Mouse (Mus musculus) layer of hippocampus, postnatal 25 days (tissue): ENCODE results near the gene Gm49661. TPM values are rescaled to one million over a fixed set of nuclear protein-coding genes. Genes with fewer than 3 reads are reported as not detected.

Source experiments
- DNase-seq, 2 experiments: peaks; one replicate each; pipeline ENCODE4 v3.0.0; 2022; ENCODE audit warnings: mixed read lengths in 2 of 2, low spot score in 1 of 2; ENCODE audit errors: extremely low spot score in 1 of 2
- total RNA-seq, 2 experiments: library from RNA; stranded (reverse); gene quantifications; 2 replicates each; pipeline ENCODE4 v1.2.3; 2021

The Gm49661 gene
- not detected for total RNA-seq

- peak; percentile 64 to 68 for DNase-seq
These were observed at the start of gene Gm49661, which contains the start of the genes Prdx2 and Rnaseh2a for GRCm38 (mm10) chr8:84969241-84970134. TSS of gene Gm49661 (minus strand) at chr8:84969433. TSS of gene Prdx2 (plus strand) at chr8:84969587. TSS of gene Rnaseh2a (minus strand) at chr8:84969767.

DNA sequence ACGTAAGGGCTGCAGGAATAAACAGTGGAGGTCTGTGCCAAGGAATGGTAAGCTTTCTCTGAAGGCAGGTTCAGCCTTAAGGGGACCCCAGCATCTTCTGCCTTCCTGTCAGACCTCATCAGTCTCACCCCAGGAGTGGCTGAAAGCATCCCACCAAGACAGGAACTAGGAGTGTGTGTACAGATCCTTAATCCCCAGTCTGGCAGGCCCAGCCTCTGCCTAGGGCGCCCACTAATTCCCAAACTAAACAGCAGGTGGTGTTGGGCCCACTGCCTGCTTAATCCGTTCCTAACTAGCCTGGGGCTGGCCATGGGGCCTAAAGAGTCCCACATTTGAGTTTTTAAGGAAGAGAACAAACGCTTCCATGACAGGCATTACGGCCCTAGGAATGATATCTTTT, 48.0 kb upstream of the Gm49661 start:
- DNase-seq = no peak

GRCm38 (mm10) chr8:85016724-85017123, 47.5 kb upstream of the Gm49661 start:
- no peak for DNase-seq

GRCm38 (mm10) chr8:85014431-85014830, 45.2 kb upstream of the Gm49661 start, which contains the start of gene Best2:
TSS of gene Best2 (minus strand) at chr8:85014531.
- DNase-seq = no peak

GRCm38 (mm10) chr8:85013230-85013840, 44.1 kb upstream of the Gm49661 start:
- peak; percentile 56 to 73 for DNase-seq

GRCm38 (mm10) chr8:85011242-85011641, 42.0 kb upstream of the Gm49661 start:
- DNase-seq = no peak

DNA sequence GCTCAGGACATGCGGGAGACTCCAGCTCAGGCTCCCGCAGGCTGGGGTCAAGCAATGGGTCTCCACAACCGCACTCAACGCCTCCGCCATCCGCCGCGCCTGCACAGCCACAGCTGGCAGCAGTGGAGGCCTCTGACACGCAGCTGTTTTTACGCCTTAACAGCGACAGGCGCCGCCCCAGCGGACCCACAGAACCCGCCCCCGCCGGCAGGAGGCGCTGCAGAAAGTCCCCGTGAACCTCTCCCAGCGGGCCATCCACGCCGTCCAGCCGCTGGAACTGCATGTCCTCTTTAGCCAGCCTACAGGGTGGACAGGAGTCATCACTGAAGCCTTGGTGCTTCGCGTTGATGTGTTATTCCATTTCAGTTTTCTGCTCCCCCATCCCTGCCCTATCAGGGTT, 38.5 kb upstream of the Gm49661 start:
- no peak for DNase-seq

DNA sequence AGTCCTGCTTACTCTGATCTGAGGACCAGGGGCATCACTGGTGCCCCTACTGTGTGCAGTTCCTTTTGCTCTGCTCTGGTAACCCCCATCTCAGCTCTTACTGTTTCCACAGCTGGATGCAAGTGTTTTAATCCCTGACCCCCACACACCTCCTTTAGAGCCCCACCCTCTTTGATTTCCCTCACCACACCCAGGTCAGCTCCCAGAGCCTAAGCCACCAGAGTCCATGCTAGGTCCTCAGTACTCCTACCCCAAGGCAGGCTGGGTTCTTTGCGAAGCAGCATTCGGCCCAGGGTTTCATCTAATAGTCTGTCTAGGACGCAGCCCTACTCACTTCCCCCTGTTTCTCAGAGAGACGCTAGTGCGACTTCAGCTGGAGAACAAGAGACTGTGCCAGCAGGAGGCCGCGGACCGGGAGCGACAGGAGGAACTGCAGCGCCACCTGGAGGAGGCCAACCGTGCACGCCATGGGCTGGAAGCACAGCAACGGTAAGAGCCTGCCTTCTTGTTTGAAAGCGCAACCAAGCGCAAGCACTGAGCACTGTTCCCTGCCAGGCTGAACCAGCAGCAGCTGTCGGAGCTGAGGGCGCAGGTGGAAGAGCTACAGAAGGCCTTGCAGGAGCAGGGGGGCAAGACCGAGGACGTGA, 28.5 kb upstream of the Gm49661 start:
- peak; percentile 82 to 98 for DNase-seq

DNA sequence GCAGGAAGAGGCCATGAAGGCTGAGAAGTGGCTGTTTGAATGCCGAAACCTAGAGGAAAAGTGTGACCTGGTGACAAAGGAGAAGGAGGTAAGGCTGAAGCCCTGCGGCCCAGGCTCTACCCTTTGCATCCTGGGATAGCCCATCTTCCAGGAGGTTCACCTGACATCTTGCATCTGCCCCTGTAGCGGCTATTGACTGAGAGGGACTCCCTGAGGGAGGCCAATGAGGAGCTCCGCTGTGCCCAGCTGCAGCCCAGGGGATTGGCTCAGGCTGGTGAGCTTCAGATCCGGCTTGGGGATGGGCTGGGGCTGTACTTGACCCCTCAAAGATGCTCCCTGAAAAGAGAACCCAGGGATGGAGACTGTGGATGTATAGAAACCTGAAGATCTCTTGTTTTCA, 27.7 kb upstream of the Gm49661 start:
- DNase-seq = no peak

- no peak for DNase-seq
These were observed 26.4 kb upstream of the Gm49661 start for GRCm38 (mm10) chr8:84995680-84996079.

GRCm38 (mm10) chr8:84994375-84994774, 25.1 kb upstream of the Gm49661 start:
- DNase-seq = no peak

DNA sequence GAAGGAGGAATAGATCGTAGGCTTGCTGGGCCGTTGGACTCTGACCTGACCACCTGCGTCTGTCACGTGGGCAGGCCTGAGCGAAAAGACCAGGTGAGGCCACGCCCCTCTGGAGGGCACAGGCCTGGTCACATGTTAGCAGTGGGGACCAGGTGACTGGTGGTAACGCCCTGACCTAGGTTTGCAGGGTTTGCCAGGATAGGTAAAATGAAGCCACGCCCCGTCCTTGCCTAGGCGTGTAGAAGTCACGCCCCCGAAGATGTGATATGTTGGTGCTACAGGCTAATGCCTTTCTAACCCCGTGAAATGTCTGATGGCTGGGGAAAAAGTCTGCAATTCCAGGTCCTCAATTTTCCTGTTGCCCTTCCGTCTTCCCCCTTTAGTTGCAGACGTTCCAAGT, 21.6 kb upstream of the Gm49661 start:
- DNase-seq = no peak

DNA sequence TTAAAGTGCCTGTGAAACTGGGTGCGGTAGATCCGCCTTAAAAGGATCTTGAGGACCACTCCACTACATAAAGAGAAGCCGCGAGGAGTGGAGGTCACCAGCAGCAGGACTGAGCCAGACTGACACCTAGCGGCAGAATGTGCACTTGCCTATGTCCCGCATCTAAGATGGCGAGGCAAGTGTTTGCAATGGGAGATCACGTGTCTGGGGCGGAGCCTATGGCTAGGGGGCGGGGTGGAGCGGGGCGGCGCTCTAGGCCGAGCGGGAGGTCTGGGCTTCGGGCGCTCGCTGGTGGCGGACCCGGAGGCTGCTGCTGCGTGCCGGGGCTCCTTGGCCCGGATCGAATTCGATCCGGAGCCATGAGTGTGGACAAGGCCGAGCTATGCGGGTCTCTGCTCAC, 21.1 kb upstream of the Gm49661 start, which contains the start of gene Hook2:
TSS of gene Hook2 (plus strand) at position 255 of the 400 bp plus-strand sequence.
- DNase-seq = peak; percentile 88 to 93

- peak; percentile 85 to 89 for DNase-seq
These were observed 20.6 kb upstream of the Gm49661 start for GRCm38 (mm10) chr8:84989810-84990209.

GRCm38 (mm10) chr8:84989311-84989731, 20.1 kb upstream of the Gm49661 start:
- no peak for DNase-seq

DNA sequence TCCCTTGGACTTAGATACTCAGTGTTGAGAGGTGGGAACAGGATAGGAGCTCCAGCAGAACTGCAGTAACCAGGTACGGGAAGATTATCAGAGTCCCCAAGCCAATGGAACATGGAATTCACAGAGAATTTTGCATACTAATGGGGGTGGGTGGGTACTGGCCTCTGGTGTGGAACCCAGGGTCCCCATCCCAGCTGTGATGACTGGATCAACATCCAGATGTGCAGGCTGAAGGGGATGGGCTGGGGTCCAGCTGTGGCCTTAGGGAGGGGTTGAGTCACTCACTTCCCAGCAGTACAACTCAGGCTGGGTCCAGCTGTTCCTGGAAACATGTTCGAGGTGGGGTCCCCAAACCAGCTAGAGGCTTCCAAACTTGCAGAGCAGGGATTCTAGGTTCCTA, 18.7 kb upstream of the Gm49661 start:
- DNase-seq = no peak

DNA sequence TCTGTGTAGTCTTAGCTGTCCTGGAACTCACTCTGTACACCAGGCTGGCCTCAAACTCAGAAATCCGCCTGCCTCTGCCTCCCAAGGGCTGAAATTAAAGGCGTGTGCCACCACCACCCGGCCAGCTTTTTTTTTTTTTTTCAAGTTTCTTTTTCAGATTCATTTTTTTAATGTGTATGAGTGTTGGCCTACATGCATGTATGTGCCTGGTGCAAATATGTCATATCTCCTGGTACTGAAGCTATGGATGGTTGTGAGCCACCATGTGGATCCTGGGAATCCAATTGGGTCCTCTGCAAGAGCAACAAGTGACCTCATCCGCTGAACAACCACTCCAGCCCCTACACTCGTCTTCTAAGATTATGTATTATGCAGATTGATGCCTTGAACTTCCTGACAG, 18.2 kb upstream of the Gm49661 start:
- DNase-seq = no peak

DNA sequence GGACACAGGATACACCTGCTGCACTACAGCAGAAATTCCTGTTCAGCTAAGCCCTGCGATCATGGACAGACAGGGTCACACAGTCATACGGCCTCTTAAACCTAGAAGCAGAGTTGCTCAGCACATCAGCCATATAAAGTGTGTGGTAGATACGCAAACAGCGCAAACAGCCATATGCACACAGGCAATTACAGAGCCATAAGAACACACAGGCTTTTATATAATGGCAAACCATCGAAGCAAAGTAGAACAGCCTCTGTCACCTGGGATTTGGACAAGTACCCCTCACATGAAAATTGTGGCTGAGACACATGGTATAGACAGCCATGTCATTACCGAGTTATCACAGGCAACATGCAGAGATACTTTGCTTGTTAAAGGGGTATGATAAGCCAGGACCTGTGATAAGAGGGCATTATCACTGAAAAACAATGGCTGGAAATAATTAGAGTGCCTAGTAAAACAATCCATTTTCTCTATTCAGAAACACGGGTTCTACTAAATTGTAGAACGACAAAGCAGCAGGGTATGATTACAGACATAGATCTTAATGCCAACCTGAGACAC, 17.2 kb upstream of the Gm49661 start:
- no peak for DNase-seq

- DNase-seq = peak; percentile 76 to 91
These were observed 16.6 kb upstream of the Gm49661 start for GRCm38 (mm10) chr8:84985684-84986378.

GRCm38 (mm10) chr8:84985049-84985683, 15.9 kb upstream of the Gm49661 start:
- DNase-seq = no peak
